Mouse (Mus musculus): Measurements from ENCODE around the gene Slc6a9. TPM values are rescaled to one million over a fixed set of nuclear protein-coding genes. Genes with fewer than 3 reads are reported as not detected.

Slc6a9 gene
- polyA plus RNA-seq, 1 experiment from 2014 or later: 12.3 TPM

GRCm38 (mm10) chr4:117837271-117837670, 3.0 kb downstream of the Slc6a9 start:
- no peak for ATAC-seq (ENCODE audit: low FRiP score, low TSS enrichment)
- Histone ChIP-seq H3K9ac (replicated peaks; ENCODE audit: low read length) (no peak overlapping the region), H3K4me1 (ENCODE audit: insufficient read depth, low read length) (peaks cover 16% of the 10 kb centered on the region), H3K4me2 (replicated peaks; ENCODE audit: low read depth, low read length) (peak overlapping the region; percentile 95; the same call in 1 of the 2 replicates), H3K4me3 (ENCODE audit: low read length) (no peak overlapping the region), H3K27ac (ENCODE audit: low read length) (no peak overlapping the region; the same call in 1 of the 2 replicates), H3K36me3 (ENCODE audit: insufficient read depth, low read length) (no peaks in the 10 kb centered on the region), H3K27me3 (ENCODE audit: insufficient read depth, low read length) (no peaks in the 10 kb centered on the region), H3K9me3 (ENCODE audit: low read length) (no peaks in the 10 kb centered on the region)
- WGBS: 71% methylated on average over 4 of the region's 4 CpGs

- 52% methylated on average over 6 of the region's 6 CpGs for WGBS
Measured at GRCm38 (mm10) chr4:117839366-117839765, 5.1 kb downstream of the Slc6a9 start.

GRCm38 (mm10) chr4:117840821-117841220, 6.5 kb downstream of the Slc6a9 start:
- H3K4me3 ChIP-seq (ENCODE audit: low read length): no peak overlapping the region
- H3K4me1 ChIP-seq (ENCODE audit: insufficient read depth, low read length): peaks cover 11% of the 10 kb centered on the region
- no peak for ATAC-seq (ENCODE audit: low FRiP score, low TSS enrichment)
- H3K4me2 ChIP-seq (replicated peaks; ENCODE audit: low read depth, low read length): no peak overlapping the region
- H3K36me3 ChIP-seq (ENCODE audit: insufficient read depth, low read length): 0 out of 2 replicates have a peak, but pooled peaks cover 2% of the 10 kb centered on the region
- H3K9me3 ChIP-seq (ENCODE audit: low read length): no peaks in the 10 kb centered on the region
- no peaks in the 10 kb centered on the region for H3K27me3 ChIP-seq (ENCODE audit: insufficient read depth, low read length)
- H3K9ac ChIP-seq (replicated peaks; ENCODE audit: low read length): no peak overlapping the region
- no peak overlapping the region for H3K27ac ChIP-seq (ENCODE audit: low read length)
- 91% methylated on average over 5 of the region's 5 CpGs for WGBS

More at GRCm38 (mm10) chr4:117839366-117839765, 5.1 kb downstream of the Slc6a9 start:
- Histone ChIP-seq H3K4me1 (ENCODE audit: insufficient read depth, low read length) (peaks cover 16% of the 10 kb centered on the region), H3K9ac (replicated peaks; ENCODE audit: low read length) (0 out of 2 replicates have a peak overlapping the region, but pooled peaks have one; percentile 23), H3K4me2 (replicated peaks; ENCODE audit: low read depth, low read length) (no peak overlapping the region), H3K4me3 (ENCODE audit: low read length) (no peak overlapping the region), H3K27me3 (ENCODE audit: insufficient read depth, low read length) (no peaks in the 10 kb centered on the region), H3K9me3 (ENCODE audit: low read length) (no peaks in the 10 kb centered on the region), H3K27ac (ENCODE audit: low read length) (0 out of 2 replicates have a peak overlapping the region, but pooled peaks have one; percentile 30), H3K36me3 (ENCODE audit: insufficient read depth, low read length) (no peaks in the 10 kb centered on the region)
- ATAC-seq (ENCODE audit: low FRiP score, low TSS enrichment): no peak

DNA sequence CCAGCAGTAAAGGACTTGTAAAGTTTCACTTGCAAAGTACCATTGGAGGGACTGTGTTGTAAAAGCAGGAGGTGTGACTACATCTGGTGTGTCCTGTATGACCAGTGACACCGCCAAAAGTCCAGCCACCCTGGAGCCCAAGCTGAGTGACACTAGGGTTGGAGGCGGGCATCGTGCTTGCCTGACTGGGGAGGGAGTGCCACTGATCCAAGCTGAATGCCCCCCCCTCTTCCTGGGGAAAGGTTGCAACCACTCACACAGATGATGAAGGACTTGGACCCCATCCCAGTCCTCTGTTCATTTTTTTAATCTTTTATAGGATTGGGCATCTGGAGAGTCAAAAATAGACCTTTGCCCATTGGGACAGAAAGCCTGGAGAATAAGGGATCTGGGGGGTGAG, 7.3 kb downstream of the Slc6a9 start:
- H3K4me2 ChIP-seq (replicated peaks; ENCODE audit: low read depth, low read length): no peak overlapping the region
- no peak overlapping the region for H3K9ac ChIP-seq (replicated peaks; ENCODE audit: low read length)
- H3K4me3 ChIP-seq (ENCODE audit: low read length): no peak overlapping the region
- WGBS: 48% methylated on average over 3 of the region's 3 CpGs
- 0 out of 2 replicates have a peak, but pooled peaks cover 7% of the 10 kb centered on the region for H3K36me3 ChIP-seq (ENCODE audit: insufficient read depth, low read length)
- peaks cover 11% of the 10 kb centered on the region for H3K4me1 ChIP-seq (ENCODE audit: insufficient read depth, low read length)
- no peak for ATAC-seq (ENCODE audit: low FRiP score, low TSS enrichment)
- no peaks in the 10 kb centered on the region for H3K27me3 ChIP-seq (ENCODE audit: insufficient read depth, low read length)
- no peak overlapping the region for H3K27ac ChIP-seq (ENCODE audit: low read length)
- no peaks in the 10 kb centered on the region for H3K9me3 ChIP-seq (ENCODE audit: low read length)

DNA sequence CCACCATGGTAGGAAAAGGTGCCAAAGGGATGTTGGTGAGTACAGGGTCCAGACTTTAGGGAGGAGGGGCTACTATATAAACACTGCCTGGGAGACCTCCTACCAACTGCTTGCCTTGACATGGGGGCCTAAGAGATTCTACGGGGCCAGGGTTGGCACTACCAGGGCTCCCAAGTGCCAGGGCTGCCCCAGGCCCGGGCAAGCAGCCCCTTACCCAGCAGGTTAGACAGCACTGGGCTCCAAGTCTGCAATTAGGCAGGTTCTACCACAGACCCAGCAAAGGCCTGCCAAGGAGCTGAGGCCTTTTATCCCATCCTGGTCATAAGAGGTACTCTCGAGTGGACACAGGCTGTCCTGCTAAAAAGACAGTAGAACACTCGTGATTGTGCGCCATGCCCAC, 8.8 kb downstream of the Slc6a9 start:
- Histone ChIP-seq H3K27ac (ENCODE audit: low read length) (no peak overlapping the region), H3K36me3 (ENCODE audit: insufficient read depth, low read length) (0 out of 2 replicates have a peak, but pooled peaks cover 7% of the 10 kb centered on the region), H3K4me3 (ENCODE audit: low read length) (no peak overlapping the region), H3K9me3 (ENCODE audit: low read length) (no peaks in the 10 kb centered on the region), H3K4me1 (ENCODE audit: insufficient read depth, low read length) (peaks cover 11% of the 10 kb centered on the region), H3K9ac (replicated peaks; ENCODE audit: low read length) (no peak overlapping the region), H3K4me2 (replicated peaks; ENCODE audit: low read depth, low read length) (no peak overlapping the region), H3K27me3 (ENCODE audit: insufficient read depth, low read length) (no peaks in the 10 kb centered on the region)
- WGBS: 89% methylated on average over 5 of the region's 5 CpGs
- no peak for ATAC-seq (ENCODE audit: low FRiP score, low TSS enrichment)

DNA sequence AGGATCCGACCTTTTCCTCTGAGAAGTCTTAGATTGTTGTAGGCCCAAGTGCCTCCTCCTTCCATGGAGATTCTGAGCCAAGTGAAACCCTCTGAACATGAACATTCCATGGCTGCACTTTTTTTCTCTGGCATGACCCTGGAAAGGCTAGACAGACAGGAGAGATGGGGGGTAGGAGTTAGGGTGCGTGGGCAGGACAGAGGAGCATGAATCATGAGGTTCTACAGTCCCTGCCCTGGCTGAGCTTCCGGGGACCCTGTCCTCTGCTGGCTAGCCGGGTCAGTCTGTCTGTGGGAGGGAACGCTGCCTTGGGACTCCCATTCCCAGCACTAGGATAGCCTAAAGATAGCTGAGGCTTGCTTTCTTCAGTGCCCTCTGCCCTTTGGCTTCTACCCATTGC, 10.2 kb downstream of the Slc6a9 start:
- Histone ChIP-seq H3K9ac (replicated peaks; ENCODE audit: low read length) (no peak overlapping the region), H3K27me3 (ENCODE audit: insufficient read depth, low read length) (no peaks in the 10 kb centered on the region), H3K4me1 (ENCODE audit: insufficient read depth, low read length) (peaks cover 6% of the 10 kb centered on the region; the same call in 1 of the 2 replicates), H3K36me3 (ENCODE audit: insufficient read depth, low read length) (0 out of 2 replicates have a peak, but pooled peaks cover 7% of the 10 kb centered on the region), H3K4me3 (ENCODE audit: low read length) (no peak overlapping the region), H3K4me2 (replicated peaks; ENCODE audit: low read depth, low read length) (no peak overlapping the region), H3K9me3 (ENCODE audit: low read length) (no peaks in the 10 kb centered on the region), H3K27ac (ENCODE audit: low read length) (no peak overlapping the region)
- 56% methylated on average over 5 of the region's 5 CpGs for WGBS
- no peak for ATAC-seq (ENCODE audit: low FRiP score, low TSS enrichment)

DNA sequence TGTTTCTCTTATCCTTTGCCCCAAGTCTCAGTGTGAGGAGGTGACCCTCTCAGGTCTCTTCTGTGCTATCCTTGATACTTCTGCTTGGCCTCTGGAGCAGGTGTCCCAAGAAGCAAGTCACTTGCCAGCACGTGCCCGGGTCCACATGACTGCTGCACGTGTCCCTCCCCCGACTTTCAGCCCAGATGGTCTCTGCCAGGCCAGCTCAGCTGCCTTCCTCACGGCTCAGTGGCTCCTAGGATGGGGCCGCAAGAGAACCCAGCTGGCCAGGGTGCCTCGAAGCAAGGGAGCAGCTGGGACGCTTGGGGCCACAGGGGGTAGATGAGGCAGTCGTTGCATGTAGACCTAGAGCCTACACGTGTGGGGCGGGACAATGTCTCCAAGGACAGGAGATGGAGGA, 11.0 kb downstream of the Slc6a9 start:
- peak; percentile 32; the same call in 1 of the 2 replicates for ATAC-seq (ENCODE audit: low FRiP score, low TSS enrichment)
- no peaks in the 10 kb centered on the region for H3K27me3 ChIP-seq (ENCODE audit: insufficient read depth, low read length)
- 58% methylated on average over 11 of the region's 11 CpGs for WGBS
- H3K4me1 ChIP-seq (ENCODE audit: insufficient read depth, low read length): no peaks in the 10 kb centered on the region
- no peak overlapping the region for H3K27ac ChIP-seq (ENCODE audit: low read length)
- no peak overlapping the region for H3K4me2 ChIP-seq (replicated peaks; ENCODE audit: low read depth, low read length)
- H3K9me3 ChIP-seq (ENCODE audit: low read length): no peaks in the 10 kb centered on the region
- H3K9ac ChIP-seq (replicated peaks; ENCODE audit: low read length): no peak overlapping the region
- H3K4me3 ChIP-seq (ENCODE audit: low read length): no peak overlapping the region
- H3K36me3 ChIP-seq (ENCODE audit: insufficient read depth, low read length): 0 out of 2 replicates have a peak, but pooled peaks cover 7% of the 10 kb centered on the region

- Histone ChIP-seq H3K9me3 (ENCODE audit: low read length) (no peaks in the 10 kb centered on the region), H3K9ac (replicated peaks; ENCODE audit: low read length) (no peak overlapping the region), H3K27me3 (ENCODE audit: insufficient read depth, low read length) (no peaks in the 10 kb centered on the region), H3K27ac (ENCODE audit: low read length) (no peak overlapping the region), H3K4me1 (ENCODE audit: insufficient read depth, low read length) (no peaks in the 10 kb centered on the region), H3K36me3 (ENCODE audit: insufficient read depth, low read length) (0 out of 2 replicates have a peak, but pooled peaks cover 7% of the 10 kb centered on the region), H3K4me2 (replicated peaks; ENCODE audit: low read depth, low read length) (no peak overlapping the region), H3K4me3 (ENCODE audit: low read length) (no peak overlapping the region)
- no peak for ATAC-seq (ENCODE audit: low FRiP score, low TSS enrichment)
- WGBS: 95% methylated on average over 4 of the region's 4 CpGs
Measured at GRCm38 (mm10) chr4:117846261-117846660, 12.0 kb downstream of the Slc6a9 start.

DNA sequence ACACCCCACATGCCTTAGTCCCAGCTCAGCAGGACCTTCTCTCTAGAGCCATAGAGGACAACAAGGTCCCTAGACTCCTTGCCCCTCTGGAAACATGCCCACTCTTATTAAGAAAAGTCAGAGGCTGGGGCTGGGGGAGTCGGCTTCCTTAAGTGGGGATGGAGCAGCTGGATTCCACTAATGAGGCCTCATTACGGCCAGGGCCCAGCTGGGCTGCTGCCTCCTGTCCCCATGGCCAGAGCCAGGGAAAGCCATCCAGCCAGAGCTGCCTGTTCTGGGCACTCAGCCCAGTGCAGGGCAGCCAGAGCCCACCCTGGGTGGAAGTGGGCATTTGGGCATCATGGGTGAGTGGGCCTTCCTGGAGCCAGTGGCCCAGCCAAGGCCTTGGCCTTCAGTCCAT, 12.7 kb downstream of the Slc6a9 start:
- no peak for ATAC-seq (ENCODE audit: low FRiP score, low TSS enrichment)
- H3K27ac ChIP-seq (ENCODE audit: low read length): no peak overlapping the region
- H3K9ac ChIP-seq (replicated peaks; ENCODE audit: low read length): no peak overlapping the region

GRCm38 (mm10) chr4:117849063-117849462, 14.8 kb downstream of the Slc6a9 start:
- Histone ChIP-seq H3K36me3 (ENCODE audit: insufficient read depth, low read length) (0 out of 2 replicates have a peak, but pooled peaks cover 7% of the 10 kb centered on the region), H3K27me3 (ENCODE audit: insufficient read depth, low read length) (no peaks in the 10 kb centered on the region), H3K4me3 (ENCODE audit: low read length) (no peak overlapping the region), H3K9me3 (ENCODE audit: low read length) (no peaks in the 10 kb centered on the region), H3K27ac (ENCODE audit: low read length) (no peak overlapping the region), H3K4me2 (replicated peaks; ENCODE audit: low read depth, low read length) (no peak overlapping the region), H3K4me1 (ENCODE audit: insufficient read depth, low read length) (no peaks in the 10 kb centered on the region), H3K9ac (replicated peaks; ENCODE audit: low read length) (no peak overlapping the region)
- no peak for ATAC-seq (ENCODE audit: low FRiP score, low TSS enrichment)
- 49% methylated on average over 17 of the region's 17 CpGs for WGBS

More for the DNA sequence above, 12.7 kb downstream of the Slc6a9 start:
- Histone ChIP-seq H3K4me3 (ENCODE audit: low read length) (no peak overlapping the region), H3K27me3 (ENCODE audit: insufficient read depth, low read length) (no peaks in the 10 kb centered on the region), H3K9me3 (ENCODE audit: low read length) (no peaks in the 10 kb centered on the region), H3K36me3 (ENCODE audit: insufficient read depth, low read length) (0 out of 2 replicates have a peak, but pooled peaks cover 7% of the 10 kb centered on the region), H3K4me1 (ENCODE audit: insufficient read depth, low read length) (no peaks in the 10 kb centered on the region), H3K4me2 (replicated peaks; ENCODE audit: low read depth, low read length) (no peak overlapping the region)
- WGBS: 36% methylated on average over 2 of the region's 2 CpGs
